Mouse (Mus musculus) heart, embryonic 12.5 days (tissue): Measurements from ENCODE around the gene Fndc7. TPM values are rescaled to one million over a fixed set of nuclear protein-coding genes. Genes with fewer than 3 reads are reported as not detected.
A peak's percentile ranks its signal among the peaks of the same experiment; 100 is the strongest.
"Not testable (repeated sequence)": the region's sequence is repeated elsewhere in the genome, so short reads cannot be mapped to it uniquely, and the experiment has no call there.

ENCODE experiments used
- ATAC-seq: fragments of 200-750 bp; cut with Nextera tagmentation; 2 replicates; pipeline ENCODE4 v1.8.0; 2017; ENCODE audit warnings: moderate TSS enrichment, moderate library complexity; ENCODE audit not compliant: insufficient number of reproducible peaks, low FRiP score
- H3K27ac ChIP-seq: fragments of 300-500 bp; sonication (generic); 2 replicates; pipeline ENCODE4 v1.5.1; 2016; ENCODE audit warnings: mild to moderate bottlenecking, moderate library complexity; ENCODE audit not compliant: poor library complexity, severe bottlenecking
- H3K27me3 ChIP-seq: fragments of 300-500 bp; sonication (generic); replicated peaks from 2 replicates; pipeline ENCODE4 v1.6.1; 2016; ENCODE audit warnings: mild to moderate bottlenecking, moderate library complexity
- H3K36me3 ChIP-seq: fragments of 300-500 bp; sonication (generic); 2 replicates; pipeline ENCODE4 v1.6.1; 2016; ENCODE audit warnings: mild to moderate bottlenecking, moderate library complexity
- H3K4me1 ChIP-seq: fragments of 300-500 bp; sonication (generic); replicated peaks from 2 replicates; pipeline ENCODE4 v1.6.1; 2016; ENCODE audit warnings: mild to moderate bottlenecking
- H3K4me2 ChIP-seq: fragments of 300-500 bp; sonication (generic); 2 replicates; pipeline ENCODE4 v1.6.1; 2016; ENCODE audit warnings: mild to moderate bottlenecking, moderate library complexity
- H3K4me3 ChIP-seq: fragments of 300-500 bp; sonication (generic); 2 replicates; pipeline ENCODE4 v1.5.1; 2016; ENCODE audit warnings: mild to moderate bottlenecking
- H3K9ac ChIP-seq: fragments of 300-500 bp; sonication (generic); 2 replicates; pipeline ENCODE4 v1.6.1; 2016; ENCODE audit warnings: mild to moderate bottlenecking, moderate library complexity
- H3K9me3 ChIP-seq: fragments of 300-500 bp; sonication (generic); replicated peaks from 2 replicates; pipeline ENCODE4 v1.6.1; 2016; ENCODE audit warnings: mild to moderate bottlenecking, moderate library complexity
- WGBS: fragments of 180-500 bp; shearing (Covaris S2); methylation state at CpG from one replicate; pipeline ENCODE4 v1.1.7; 2016; 5-methylcytosine and 5-hydroxymethylcytosine counted together
- polyA plus RNA-seq: library from polyadenylated mRNA; unstranded; fragments of >200 nt; fragmentation: Nextera tagmentation; extraction: Ambion mirVana; gene quantifications from 2 replicates; pipeline ENCODE4 v1.2.1, GENCODE M21; 2016

The Fndc7 gene
- polyA plus RNA-seq, 1 experiment from 2014 or later = 0.04 TPM

DNA sequence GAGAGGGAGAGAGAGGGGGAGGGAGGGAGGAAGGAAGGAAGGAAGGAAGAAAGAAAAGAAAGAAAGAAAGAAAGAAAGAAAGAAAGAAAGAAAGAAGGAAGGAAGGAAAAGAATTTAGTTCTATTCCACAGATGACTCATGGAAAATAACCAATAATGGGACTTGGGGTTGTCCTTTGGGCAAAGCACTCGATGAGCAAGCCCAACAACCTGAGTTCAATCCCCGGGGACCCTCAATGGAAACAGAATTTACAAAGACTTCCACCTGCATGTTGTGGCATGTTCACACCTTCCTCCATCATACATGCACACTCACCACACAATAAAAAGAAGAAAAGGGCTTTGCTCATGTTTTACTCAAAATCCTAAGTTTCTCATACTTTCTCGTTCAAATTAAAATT, 22.4 kb downstream of the Fndc7 start:
- no peak for ATAC-seq
- 0 out of 2 replicates have a peak, but pooled peaks cover 8% of the 10 kb centered on the region for H3K9me3 ChIP-seq
- H3K4me2 ChIP-seq = no peak overlapping the region
- no peaks in the 10 kb centered on the region for H3K27me3 ChIP-seq
- WGBS = 87% methylated on average over 3 of the region's 3 CpGs
- H3K9ac ChIP-seq = no peak overlapping the region
- no peaks in the 10 kb centered on the region for H3K4me1 ChIP-seq
- H3K27ac ChIP-seq = no peak overlapping the region
- no peak overlapping the region for H3K4me3 ChIP-seq
- no peaks in the 10 kb centered on the region for H3K36me3 ChIP-seq

DNA sequence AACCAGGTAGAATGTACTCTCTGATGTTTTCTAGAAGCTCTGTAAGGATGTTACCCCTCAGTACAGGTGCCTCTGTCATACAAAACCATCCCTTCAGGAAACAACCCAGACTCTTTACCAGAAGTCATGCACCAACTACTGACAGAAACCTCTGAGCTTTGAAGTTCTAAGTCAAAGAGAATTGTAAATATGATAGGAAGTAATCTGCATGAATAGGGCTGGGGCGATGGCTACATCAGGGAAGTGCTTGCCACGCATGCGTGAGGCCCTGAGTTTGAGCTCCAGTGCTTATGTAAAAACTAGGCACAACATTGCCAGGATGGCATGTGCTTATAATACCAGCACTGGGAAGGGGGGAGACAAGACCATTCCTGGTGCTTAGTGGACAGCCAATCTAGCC, 24.1 kb downstream of the Fndc7 start:
- no peaks in the 10 kb centered on the region for H3K36me3 ChIP-seq
- no peak overlapping the region for H3K9ac ChIP-seq
- H3K9me3 ChIP-seq = 0 out of 2 replicates have a peak, but pooled peaks cover 8% of the 10 kb centered on the region
- H3K4me3 ChIP-seq = no peak overlapping the region
- no peak for ATAC-seq
- H3K4me2 ChIP-seq = no peak overlapping the region
- 93% methylated on average over 3 of the region's 3 CpGs for WGBS
- H3K27ac ChIP-seq = no peak overlapping the region
- no peaks in the 10 kb centered on the region for H3K4me1 ChIP-seq
- H3K27me3 ChIP-seq = no peaks in the 10 kb centered on the region

DNA sequence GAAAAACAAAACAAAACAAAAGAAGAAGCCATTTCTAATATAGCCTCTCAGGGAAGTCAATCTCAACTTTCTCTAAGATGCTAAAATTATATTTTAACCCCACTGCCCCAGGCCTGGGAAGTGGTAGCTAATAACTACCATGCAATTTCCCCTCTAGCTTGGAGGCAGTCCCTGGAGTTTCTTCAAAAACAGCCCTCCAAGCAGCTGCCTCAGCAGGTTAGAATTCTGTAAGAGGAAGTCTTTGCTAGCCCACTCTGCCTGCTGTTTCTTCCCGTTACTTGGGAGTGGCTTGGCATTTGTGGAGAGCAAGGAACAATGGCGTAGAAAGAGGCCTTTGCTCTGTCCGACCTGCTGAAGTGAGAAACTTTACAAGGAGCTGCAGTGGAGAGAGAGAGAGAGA, 24.7 kb downstream of the Fndc7 start:
- H3K9me3 ChIP-seq = 0 out of 2 replicates have a peak, but pooled peaks cover 8% of the 10 kb centered on the region
- no peak for ATAC-seq
- H3K36me3 ChIP-seq = no peaks in the 10 kb centered on the region
- H3K9ac ChIP-seq = no peak overlapping the region
- H3K4me1 ChIP-seq = no peaks in the 10 kb centered on the region
- WGBS = 65% methylated on average over 3 of the region's 3 CpGs
- no peak overlapping the region for H3K4me3 ChIP-seq
- no peak overlapping the region for H3K27ac ChIP-seq
- no peaks in the 10 kb centered on the region for H3K27me3 ChIP-seq
- no peak overlapping the region for H3K4me2 ChIP-seq

DNA sequence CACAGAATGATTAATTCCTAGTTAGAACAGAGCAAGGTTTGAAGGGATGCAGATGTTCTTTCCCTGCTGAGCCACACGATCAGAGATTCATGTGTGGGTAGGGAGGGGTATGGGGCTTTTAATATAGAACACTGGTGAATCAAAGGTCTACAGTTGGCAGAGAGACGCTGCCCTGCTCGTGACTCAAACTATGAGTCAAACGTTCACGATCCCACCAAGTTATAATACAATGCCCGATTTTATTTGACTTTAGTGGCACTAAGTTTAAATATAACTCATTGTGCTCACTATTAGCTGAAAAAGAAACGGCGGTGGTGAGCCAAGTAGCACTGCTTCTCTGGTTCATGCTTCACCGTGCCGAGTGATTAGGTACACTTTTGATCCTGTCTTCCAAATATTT, 26.7 kb downstream of the Fndc7 start:
- ATAC-seq = no peak
- no peaks in the 10 kb centered on the region for H3K27me3 ChIP-seq

DNA sequence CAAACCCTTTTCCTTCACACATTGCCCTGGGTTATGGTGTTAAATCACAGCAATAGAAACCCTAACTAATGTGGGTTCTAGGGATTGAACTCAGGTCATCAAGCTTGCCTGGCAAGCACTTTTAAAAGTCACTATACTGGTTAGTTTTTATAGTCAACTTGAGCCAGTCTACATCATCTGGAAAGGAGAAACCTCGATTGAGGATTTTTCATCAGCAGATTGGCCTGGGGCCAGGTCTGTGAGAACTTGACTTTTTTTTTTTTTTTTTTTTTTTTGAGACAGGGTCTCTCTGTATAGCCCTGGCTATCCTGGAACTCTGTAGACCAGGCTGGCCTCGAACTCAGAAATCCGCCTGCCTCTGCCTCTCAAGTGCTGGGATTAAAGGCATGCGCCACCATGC, 27.5 kb downstream of the Fndc7 start:
- H3K27me3 ChIP-seq, H3K4me2 ChIP-seq, H3K9me3 ChIP-seq, H3K4me1 ChIP-seq, H3K9ac ChIP-seq, H3K27ac ChIP-seq, H3K36me3 ChIP-seq, ATAC-seq, H3K4me3 ChIP-seq: not testable (repeated sequence)
- 88% methylated on average over 4 of the region's 4 CpGs for WGBS

More for the DNA sequence above, 26.7 kb downstream of the Fndc7 start:
- H3K36me3 ChIP-seq = no peaks in the 10 kb centered on the region
- H3K9me3 ChIP-seq = 0 out of 2 replicates have a peak, but pooled peaks cover 5% of the 10 kb centered on the region
- no peak overlapping the region for H3K27ac ChIP-seq
- H3K4me3 ChIP-seq = no peak overlapping the region
- H3K4me2 ChIP-seq = no peak overlapping the region
- H3K4me1 ChIP-seq = peaks cover 5% of the 10 kb centered on the region
- 82% methylated on average over 10 of the region's 10 CpGs for WGBS
- H3K9ac ChIP-seq = no peak overlapping the region

DNA sequence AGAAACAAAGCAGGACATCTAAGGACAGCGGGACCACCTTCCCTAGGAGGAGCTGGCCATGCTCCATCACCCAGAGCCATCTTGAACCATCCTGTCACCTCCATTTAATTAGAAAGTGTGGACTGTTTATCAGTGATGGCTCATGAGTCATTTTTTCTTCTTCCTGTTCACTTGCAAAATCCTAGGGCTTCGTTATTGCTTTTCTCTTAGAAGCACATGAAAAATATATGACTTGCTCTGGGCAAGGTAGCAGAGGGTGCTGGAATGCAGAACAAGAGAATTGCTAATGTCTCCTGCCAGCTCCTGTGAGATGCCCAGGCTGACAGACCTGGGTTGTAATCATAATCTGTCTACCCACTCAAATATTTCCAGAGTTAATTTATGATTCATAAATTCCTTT, 29.0 kb downstream of the Fndc7 start:
- ATAC-seq = no peak
- Histone ChIP-seq H3K27me3 (no peaks in the 10 kb centered on the region), H3K9me3 (no peaks in the 10 kb centered on the region), H3K4me3 (no peak overlapping the region), H3K36me3 (no peaks in the 10 kb centered on the region), H3K27ac (no peak overlapping the region), H3K4me1 (peaks cover 16% of the 10 kb centered on the region), H3K4me2 (no peak overlapping the region), H3K9ac (no peak overlapping the region)
- WGBS = 62% methylated on average over 2 of the region's 2 CpGs

DNA sequence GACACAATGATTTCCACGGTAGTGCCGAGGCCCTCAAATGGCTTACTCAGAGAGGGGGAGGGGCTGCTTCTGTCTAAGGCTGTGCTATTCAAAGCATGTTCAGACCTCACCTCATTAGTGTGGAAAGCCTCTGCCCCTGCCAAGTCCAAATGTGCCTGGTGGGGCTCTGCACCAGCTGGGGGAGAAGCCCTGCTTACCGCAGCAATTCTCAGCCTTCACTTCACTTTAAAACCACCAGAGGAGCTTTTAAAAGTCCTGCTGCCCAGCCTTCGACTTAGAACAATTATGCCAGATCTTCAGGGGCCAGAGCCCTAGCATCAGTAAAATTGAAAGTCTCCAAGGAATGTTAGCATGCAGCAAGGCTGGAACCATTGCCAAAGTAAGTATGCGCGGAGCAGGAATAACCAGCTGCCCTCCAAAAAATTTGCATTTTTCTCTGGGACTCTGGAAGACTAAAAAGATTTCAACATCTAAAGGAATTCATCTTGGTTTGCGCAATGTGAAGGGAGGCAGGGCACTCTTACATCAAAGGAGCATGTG, 31.5 kb downstream of the Fndc7 start:
- Histone ChIP-seq H3K27ac (0 out of 2 replicates have a peak overlapping the region, but pooled peaks have one; percentile 35), H3K9ac (0 out of 2 replicates have a peak overlapping the region, but pooled peaks have one; percentile 8), H3K4me1 (peaks cover 26% of the 10 kb centered on the region), H3K36me3 (no peaks in the 10 kb centered on the region), H3K9me3 (no peaks in the 10 kb centered on the region), H3K4me3 (no peak overlapping the region), H3K27me3 (no peaks in the 10 kb centered on the region), H3K4me2 (peak overlapping the region; percentile 34; the same call in 1 of the 2 replicates)
- WGBS = 40% methylated on average over 7 of the region's 7 CpGs
- ATAC-seq = peak; percentile 76

DNA sequence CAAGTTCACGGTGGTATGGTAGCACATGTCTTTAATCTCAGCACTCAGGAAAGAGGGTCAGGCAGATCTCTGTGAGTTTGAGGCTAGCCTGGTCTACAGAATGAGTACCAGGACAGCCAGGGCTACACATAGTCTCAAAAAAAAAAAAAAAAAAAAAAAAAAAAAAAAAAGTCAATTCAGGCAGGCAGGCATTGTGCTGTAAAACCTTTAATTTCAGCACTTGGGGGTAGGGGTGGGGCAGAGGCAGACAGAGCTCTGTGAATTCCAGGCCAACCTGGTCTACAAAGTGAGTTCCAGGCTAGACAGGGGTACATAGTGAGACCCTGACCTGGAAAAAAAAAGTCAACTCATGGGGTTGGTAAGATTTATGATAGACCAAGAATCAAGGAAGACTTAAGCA, 32.1 kb downstream of the Fndc7 start:
- WGBS = 48% methylated on average over 1 of the region's 1 CpGs
- no peaks in the 10 kb centered on the region for H3K36me3 ChIP-seq

DNA sequence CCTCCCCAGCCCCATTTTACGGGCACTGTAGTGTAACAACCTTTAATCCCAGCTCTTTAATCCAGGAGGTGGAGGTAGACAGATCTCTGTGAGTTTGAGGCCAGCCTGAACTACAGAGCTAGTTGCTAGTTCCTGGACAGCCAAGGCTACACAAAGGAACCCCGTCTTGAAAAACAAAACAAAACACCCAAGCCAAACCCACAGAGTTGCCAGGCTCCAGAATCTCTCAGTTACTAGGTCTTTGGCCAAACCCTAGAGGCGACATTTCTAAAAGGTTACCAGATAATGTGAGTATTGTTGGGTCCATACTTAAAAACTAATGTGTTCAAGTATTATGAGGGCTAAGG, 32.7 kb downstream of the Fndc7 start:
- H3K9ac ChIP-seq = no peak overlapping the region
- WGBS = 34% methylated on average over 3 of the region's 3 CpGs
- no peaks in the 10 kb centered on the region for H3K27me3 ChIP-seq
- H3K4me2 ChIP-seq = no peak overlapping the region
- H3K36me3 ChIP-seq = no peaks in the 10 kb centered on the region
- H3K27ac ChIP-seq = no peak overlapping the region
- no peak overlapping the region for H3K4me3 ChIP-seq
- no peaks in the 10 kb centered on the region for H3K9me3 ChIP-seq
- ATAC-seq = no peak
- H3K4me1 ChIP-seq = peaks cover 26% of the 10 kb centered on the region

More for the DNA sequence above, 32.1 kb downstream of the Fndc7 start:
- Histone ChIP-seq H3K9ac (no peak overlapping the region), H3K4me3 (no peak overlapping the region), H3K4me1 (peaks cover 26% of the 10 kb centered on the region), H3K27ac (no peak overlapping the region), H3K4me2 (no peak overlapping the region), H3K27me3 (no peaks in the 10 kb centered on the region), H3K9me3 (no peaks in the 10 kb centered on the region)
- no peak for ATAC-seq

DNA sequence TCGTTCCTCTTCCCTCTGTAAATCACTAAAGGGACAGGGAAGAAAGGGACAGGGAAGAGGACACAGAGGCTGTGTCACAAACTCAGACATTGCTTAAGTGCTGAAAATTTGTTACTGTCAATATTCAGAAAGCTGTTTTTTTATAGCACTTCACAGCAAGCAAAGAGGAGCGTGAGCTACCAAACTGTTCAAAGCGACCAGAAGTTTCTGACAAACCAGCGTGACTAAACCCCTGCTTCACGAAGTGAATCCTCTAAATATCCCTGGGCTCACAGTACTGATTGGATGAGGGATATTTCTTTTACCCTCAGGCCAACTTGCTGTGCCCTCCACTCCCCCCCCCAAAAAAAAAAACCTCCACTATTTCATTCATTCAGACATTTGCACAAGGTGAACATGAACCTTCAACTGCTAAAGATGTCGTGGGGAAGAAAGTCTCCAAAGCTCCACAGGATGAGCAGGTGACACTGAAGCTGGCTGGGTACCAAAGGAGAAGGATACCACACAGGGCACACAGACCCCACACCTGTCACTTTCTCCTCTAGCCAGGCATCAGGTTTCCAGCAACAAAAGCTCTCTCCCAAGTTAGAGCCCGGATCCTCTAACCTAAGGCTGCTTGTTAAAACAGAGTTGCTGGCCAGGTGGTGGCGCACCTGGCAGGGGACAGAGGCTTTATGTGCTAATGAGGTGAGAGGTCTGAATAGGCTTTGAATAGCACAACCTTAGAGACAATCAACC, 33.3 kb downstream of the Fndc7 start:
- ATAC-seq = no peak
- no peaks in the 10 kb centered on the region for H3K36me3 ChIP-seq
- H3K27me3 ChIP-seq = no peaks in the 10 kb centered on the region
- H3K4me3 ChIP-seq = no peak overlapping the region
- no peak overlapping the region for H3K9ac ChIP-seq
- H3K27ac ChIP-seq = no peak overlapping the region
- WGBS = 60% methylated on average over 8 of the region's 8 CpGs
- H3K4me1 ChIP-seq = peaks cover 29% of the 10 kb centered on the region
- no peaks in the 10 kb centered on the region for H3K9me3 ChIP-seq
- no peak overlapping the region for H3K4me2 ChIP-seq

DNA sequence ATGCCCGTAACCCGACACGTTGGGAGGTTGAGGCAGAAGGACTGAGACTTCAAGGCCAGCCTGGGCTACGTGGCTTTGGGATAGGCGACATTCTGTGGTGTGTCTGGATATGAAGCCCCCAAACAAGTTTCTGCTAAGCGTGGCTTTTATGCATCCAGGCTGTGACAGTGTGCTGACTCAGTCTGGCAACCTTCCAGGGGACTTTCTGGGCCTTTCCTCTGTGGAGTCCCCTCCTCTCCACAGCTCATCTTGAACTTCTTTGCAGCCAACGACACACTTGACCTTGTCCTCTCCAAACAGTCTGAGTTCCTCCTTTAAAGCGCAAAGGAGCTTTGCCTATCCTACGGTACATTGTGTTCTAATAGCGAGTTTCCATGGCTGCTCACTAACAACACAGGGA, 33.9 kb downstream of the Fndc7 start:
- H3K9ac ChIP-seq = no peak overlapping the region
- WGBS = 55% methylated on average over 10 of the region's 10 CpGs
- H3K27me3 ChIP-seq = no peaks in the 10 kb centered on the region
- no peak overlapping the region for H3K27ac ChIP-seq
- H3K9me3 ChIP-seq = no peaks in the 10 kb centered on the region
- H3K4me3 ChIP-seq = no peak overlapping the region
- peaks cover 29% of the 10 kb centered on the region for H3K4me1 ChIP-seq
- H3K36me3 ChIP-seq = no peaks in the 10 kb centered on the region
- peak; percentile 54; the same call in 1 of the 2 replicates for ATAC-seq
- 0 out of 2 replicates have a peak overlapping the region, but pooled peaks have one; percentile 23 for H3K4me2 ChIP-seq
